ENCODE assay signal across 27 mouse cellular contexts in the genomic region with DNA sequence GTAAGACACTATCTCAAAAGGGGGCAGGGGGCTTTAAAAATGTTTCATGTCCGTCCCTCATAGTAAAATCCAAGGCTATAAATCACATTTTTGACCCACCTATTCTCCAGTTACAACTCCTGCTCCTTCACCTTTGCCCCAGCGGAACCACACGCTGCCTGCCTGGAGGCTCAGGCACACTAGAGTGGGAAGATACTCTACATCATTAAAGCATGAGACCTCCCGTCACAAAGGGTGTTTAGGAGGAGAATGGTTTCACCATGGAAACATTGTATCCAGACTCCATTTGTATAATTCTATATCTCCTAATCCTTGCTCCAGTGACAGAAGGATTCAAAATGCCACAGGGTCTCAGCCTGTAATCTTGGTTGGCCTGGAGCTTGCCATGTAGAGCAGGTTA. TPM values are rescaled to one million over a fixed set of nuclear protein-coding genes. Genes with fewer than 3 reads are reported as not detected.
DNase-seq lines count a peak whose midpoint lies in the region; ATAC-seq and TF ChIP-seq lines count a peak whose summit lies in the region.
"Had no signal": no experiment of that assay in that cellular context is flagged by ENCODE, and none has a peak within 500 bp of the region (broad histone marks: within the 10 kb centered on the region; RNA-seq: fewer than 3 reads in every experiment).

No protein-coding gene starts in this region.

- no peak for TF ChIP-seq CTCF in lung, postnatal 0 days (IDR thresholded peaks at IDR 0.05)
- TF ChIP-seq CTCF in lung, adult 2 months (IDR thresholded peaks at IDR 0.05; ENCODE audit: insufficient read depth, low read length): no peak

- DNase-seq in heart, adult 11 months: peak; percentile 83
- DNase-seq in lung, postnatal 0 days (ENCODE audit: low spot score): no peak
- no peak for DNase-seq in lung, adult 2 months
- DNase-seq in kidney, postnatal 36 days: no peak
- no peak for DNase-seq in adrenal gland, postnatal 25 days
- DNase-seq: adrenal gland, postnatal 10 days; B cell, adult 2 months; cerebellum, adult 11-12 months; cerebellum, adult 8-10 months; cerebellum, postnatal 10 days; embryo, embryonic 11 days; gastrocnemius, postnatal 25 days; heart, adult 2 months had no signal

- no peaks in the 10 kb centered on the region for H3K79me2 ChIP-seq in macrophage (ENCODE audit: inconsistent target)

- peaks cover 15% of the 10 kb centered on the region for H3K4me1 ChIP-seq in heart, embryonic 12.5 days (replicated peaks)
- peaks cover 11% of the 10 kb centered on the region for H3K4me1 ChIP-seq in lung, postnatal 0 days (ENCODE audit: insufficient read depth, low read depth, low read length)
- peaks cover 9% of the 10 kb centered on the region for H3K4me1 ChIP-seq in lung, adult 2 months (ENCODE audit: control insufficient read depth, insufficient read depth, low read length)
- H3K4me1 ChIP-seq in intestine, embryonic 15.5 days (replicated peaks): peaks cover 4% of the 10 kb centered on the region; the same call in 1 of the 2 replicates
- H3K4me1 ChIP-seq: forebrain, embryonic 12.5 days; forebrain, embryonic 15.5 days; hindbrain, embryonic 13.5 days had no signal

- no peak overlapping the region for H3K4me2 ChIP-seq in heart, embryonic 12.5 days
- H3K4me2 ChIP-seq in lung, postnatal 0 days (replicated peaks; ENCODE audit: low read depth, low read length): no peak overlapping the region
- H3K4me2 ChIP-seq in intestine, embryonic 15.5 days (replicated peaks): no peak overlapping the region
- H3K4me2 ChIP-seq: embryonic facial prominence, embryonic 13.5 days; forebrain, embryonic 12.5 days; forebrain, embryonic 15.5 days; hindbrain, embryonic 13.5 days had no signal

- no peaks in the 10 kb centered on the region for H3K27me3 ChIP-seq in heart, embryonic 12.5 days (replicated peaks)
- no peaks in the 10 kb centered on the region for H3K27me3 ChIP-seq in lung, postnatal 0 days (replicated peaks; ENCODE audit: insufficient read depth, low read length)
- H3K27me3 ChIP-seq in intestine, embryonic 15.5 days (replicated peaks): no peaks in the 10 kb centered on the region
- H3K27me3 ChIP-seq: CH12.LX; embryonic facial prominence, embryonic 13.5 days; forebrain, embryonic 12.5 days; forebrain, embryonic 15.5 days; hindbrain, embryonic 13.5 days; Patski had no signal

- no peak overlapping the region for H3K4me3 ChIP-seq in heart, embryonic 12.5 days
- H3K4me3 ChIP-seq in lung, postnatal 0 days (ENCODE audit: low read depth, low read length): no peak overlapping the region
- H3K4me3 ChIP-seq in lung, adult 2 months (replicated peaks; ENCODE audit: extremely low read depth, low read depth, low read length): no peak overlapping the region
- no peak overlapping the region for H3K4me3 ChIP-seq in intestine, embryonic 15.5 days (replicated peaks)
- no peak overlapping the region for H3K4me3 ChIP-seq in macrophage (ENCODE audit: inconsistent target)
- H3K4me3 ChIP-seq: embryonic facial prominence, embryonic 10.5 days; embryonic facial prominence, embryonic 13.5 days; erythroblast, embryonic 14.5 days; forebrain, embryonic 12.5 days; forebrain, embryonic 15.5 days; heart, adult 2 months; heart, embryonic 10.5 days; hindbrain, embryonic 13.5 days had no signal

- no peak for TF ChIP-seq EP300 in lung, postnatal 0 days (IDR thresholded peaks at IDR 0.05)

- WGBS in heart, embryonic 12.5 days: 82% methylated on average over 4 of the region's 4 CpGs
- WGBS in lung, postnatal 0 days: 83% methylated on average over 4 of the region's 4 CpGs
- 90% methylated on average over 4 of the region's 4 CpGs for WGBS in lung, adult 2 months
- 60% methylated on average over 4 of the region's 4 CpGs for WGBS in intestine, embryonic 15.5 days
- WGBS in macrophage (ENCODE audit: missing documents): 100% methylated on average over 4 of the region's 4 CpGs

- H3K27ac ChIP-seq in heart, embryonic 12.5 days (ENCODE audit: poor library complexity, severe bottlenecking): no peak overlapping the region
- peak overlapping the region; percentile 88; the same call in 1 of the 2 replicates for H3K27ac ChIP-seq in lung, postnatal 0 days (ENCODE audit: low read length)
- H3K27ac ChIP-seq in intestine, embryonic 15.5 days: 0 out of 2 replicates have a peak overlapping the region, but pooled peaks have one; percentile 68
- H3K27ac ChIP-seq in macrophage: peak overlapping the region; percentile 85
- H3K27ac ChIP-seq: embryonic facial prominence, embryonic 10.5 days; embryonic facial prominence, embryonic 13.5 days; forebrain, embryonic 12.5 days; forebrain, embryonic 15.5 days; heart, embryonic 10.5 days; hindbrain, embryonic 13.5 days had no signal

- no peak for TF ChIP-seq POLR2A in lung, adult 2 months (IDR thresholded peaks at IDR 0.05; ENCODE audit: borderline replicate concordance, extremely low read depth, low read depth, low read length)

- ATAC-seq in heart, embryonic 12.5 days (ENCODE audit: insufficient number of reproducible peaks, low FRiP score): no peak
- ATAC-seq in lung, postnatal 0 days: no peak
- ATAC-seq in intestine, embryonic 15.5 days: no peak
- ATAC-seq: forebrain, embryonic 15.5 days; hindbrain, embryonic 16.5 days; Patski had no signal

- H3K9me3 ChIP-seq in heart, embryonic 12.5 days (replicated peaks): no peaks in the 10 kb centered on the region
- no peaks in the 10 kb centered on the region for H3K9me3 ChIP-seq in lung, postnatal 0 days (ENCODE audit: low read length)
- no peaks in the 10 kb centered on the region for H3K9me3 ChIP-seq in intestine, embryonic 15.5 days
- H3K9me3 ChIP-seq: embryonic facial prominence, embryonic 10.5 days; embryonic facial prominence, embryonic 13.5 days; forebrain, embryonic 12.5 days; forebrain, embryonic 15.5 days; G1E; heart, embryonic 10.5 days; hindbrain, embryonic 13.5 days had no signal

- no peaks in the 10 kb centered on the region for H3K36me3 ChIP-seq in heart, embryonic 12.5 days
- no peaks in the 10 kb centered on the region for H3K36me3 ChIP-seq in lung, postnatal 0 days (ENCODE audit: insufficient read depth, low read length)
- H3K36me3 ChIP-seq in intestine, embryonic 15.5 days: no peaks in the 10 kb centered on the region
- no peaks in the 10 kb centered on the region for H3K36me3 ChIP-seq in macrophage (ENCODE audit: inconsistent target)
- H3K36me3 ChIP-seq: embryonic facial prominence, embryonic 10.5 days; embryonic facial prominence, embryonic 13.5 days; forebrain, embryonic 12.5 days; forebrain, embryonic 15.5 days; G1E; heart, embryonic 10.5 days; hindbrain, embryonic 13.5 days had no signal

- no peak overlapping the region for H3K9ac ChIP-seq in heart, embryonic 12.5 days
- no peak overlapping the region for H3K9ac ChIP-seq in lung, postnatal 0 days (replicated peaks; ENCODE audit: low read depth)
- H3K9ac ChIP-seq in intestine, embryonic 15.5 days: no peak overlapping the region
- H3K9ac ChIP-seq: embryonic facial prominence, embryonic 13.5 days; forebrain, embryonic 12.5 days; forebrain, embryonic 15.5 days; hindbrain, embryonic 13.5 days had no signal

RNA-seq across cellular contexts. Expression of gene Plin2, which starts 21.4 kb away (rescaled TPM):
- 54.1 and 59.3 TPM in 2 replicates for polyA plus RNA-seq in heart, embryonic 12.5 days (2016; fragmentation: Nextera tagmentation; extraction: Ambion mirVana)
- 220 and 252 TPM in 2 replicates for polyA plus RNA-seq in lung, postnatal 0 days (2015; fragmentation: Nextera tagmentation; extraction: Ambion mirVana)
- polyA plus RNA-seq in lung, adult 2 months (2012; rRNA removed): 165 and 207 TPM in 2 replicates
- 144 and 164 TPM in 2 replicates for polyA plus RNA-seq in intestine, embryonic 15.5 days (2015; fragmentation: Nextera tagmentation; extraction: Ambion mirVana)
- 1,000 to 10,000 TPM in 2 of 26 experiments, 100 to 1,000 TPM in 24; 116 to 1,608 (median 288) TPM for total RNA-seq in macrophage (2018; cell fraction: chromatin; rRNA removed)
- total RNA-seq in macrophage (2018; cell fraction: cytosol; rRNA removed): 1,000 to 10,000 TPM in 12 of 26 experiments, 100 to 1,000 TPM in 14; 487 to 1,958 (median 813) TPM
- total RNA-seq in macrophage (2018; cell fraction: nucleus; rRNA removed): 100 to 1,000 TPM; 256 to 887 (median 407) TPM
- polyA plus RNA-seq in macrophage (2018): 864 to 2,248 TPM (median 2,111 TPM) in 3 replicates
- total RNA-seq in adrenal gland, postnatal 25 days (2021): 318 and 341 TPM in 2 replicates

RNA-seq across cellular contexts. Expression of gene Dennd4c, which starts 57.1 kb away (rescaled TPM):
- 7.7 and 8.8 TPM in 2 replicates for polyA plus RNA-seq in heart, embryonic 12.5 days (2016; fragmentation: Nextera tagmentation; extraction: Ambion mirVana)
- 3.6 and 5.3 TPM in 2 replicates for polyA plus RNA-seq in lung, postnatal 0 days (2015; fragmentation: Nextera tagmentation; extraction: Ambion mirVana)
- 5.9 and 7.3 TPM in 2 replicates for polyA plus RNA-seq in lung, adult 2 months (2012; rRNA removed)
- polyA plus RNA-seq in intestine, embryonic 15.5 days (2015; fragmentation: Nextera tagmentation; extraction: Ambion mirVana): 4.7 and 5.8 TPM in 2 replicates
- 100 to 1,000 TPM in 19 of 26 experiments, 10 to 100 TPM in 7; 66.5 to 378 (median 147) TPM for total RNA-seq in macrophage (2018; cell fraction: chromatin; rRNA removed)
- total RNA-seq in macrophage (2018; cell fraction: cytosol; rRNA removed): 100 to 1,000 TPM in 10 of 26 experiments, 10 to 100 TPM in 16; 27.7 to 142 (median 59.3) TPM
- 100 to 1,000 TPM in 15 of 26 experiments, 10 to 100 TPM in 11; 57.1 to 321 (median 110) TPM for total RNA-seq in macrophage (2018; cell fraction: nucleus; rRNA removed)
- 50.7 to 67.8 TPM (median 60.9 TPM) in 3 replicates for polyA plus RNA-seq in macrophage (2018)
- 48.2 and 53.0 TPM in 2 replicates for total RNA-seq in adrenal gland, postnatal 25 days (2021)
